Mouse (Mus musculus) CH12.LX (cell line): ENCODE results near the gene Ccdc142. TPM values are rescaled to one million over a fixed set of nuclear protein-coding genes. Genes with fewer than 3 reads are reported as not detected.

ENCODE experiments used
- DNase-seq: peaks from one replicate; pipeline ENCODE4 v3.0.0-alpha.2; 2013; ENCODE audit errors: extremely low read depth
- H3K27ac ChIP-seq: 2 replicates; pipeline ENCODE4 v1.5.1; 2012; ENCODE audit warnings: low read depth, mild to moderate bottlenecking, control low read depth, moderate library complexity; ENCODE audit not compliant: insufficient read depth
- H3K27me3 ChIP-seq: replicated peaks from 2 replicates; pipeline ENCODE3; 2012; ENCODE audit warnings: inconsistent platforms
- H3K36me3 ChIP-seq, 2 experiments: replicated peaks in 1 of 2; 2 replicates each; pipeline versions ENCODE3 to v1.6.1; 2012; ENCODE audit warnings: inconsistent platforms in 1 of 2, low read length in 1 of 2, mild to moderate bottlenecking in 1 of 2, mixed read lengths in 1 of 2, moderate library complexity in 1 of 2; ENCODE audit not compliant: control insufficient read depth in 1 of 2, insufficient read depth in 1 of 2
- H3K4me1 ChIP-seq, 2 experiments: 2 replicates each; pipeline ENCODE4 v1.6.1; 2012; ENCODE audit warnings: inconsistent platforms in 1 of 2, moderate library complexity in 1 of 2; ENCODE audit not compliant: insufficient read depth in 2 of 2, control insufficient read depth in 1 of 2
- H3K4me2 ChIP-seq: 2 replicates; pipeline ENCODE4 v1.6.1; 2012; ENCODE audit warnings: low read depth, mild to moderate bottlenecking, control low read depth; ENCODE audit not compliant: poor library complexity, insufficient read depth, severe bottlenecking
- H3K4me3 ChIP-seq, 3 experiments: fragments of 150-350 bp in 1 of 3; sonication (generic) in 1 of 3; replicated peaks in 1 of 3; 2 replicates each; pipeline versions ENCODE3 to v1.5.1; 2011 to 2012; ENCODE audit warnings: low read depth in 2 of 3, low read length in 2 of 3, mild to moderate bottlenecking in 2 of 3, moderate library complexity in 2 of 3, control low read depth in 1 of 3, improper control_type of control experiment in 1 of 3, inconsistent platforms in 1 of 3, mixed read lengths in 1 of 3; ENCODE audit not compliant: poor library complexity in 1 of 3
- H3K79me2 ChIP-seq: replicated peaks from 2 replicates; pipeline ENCODE4 v1.6.1; 2012; ENCODE audit warnings: mild to moderate bottlenecking, moderate library complexity; ENCODE audit not compliant: control insufficient read depth, poor library complexity, insufficient read depth, severe bottlenecking; ENCODE audit errors: extremely low read depth
- H3K9ac ChIP-seq: 2 replicates; pipeline ENCODE4 v1.6.1; 2012; ENCODE audit warnings: low read depth, mild to moderate bottlenecking, control low read depth, moderate library complexity; ENCODE audit not compliant: insufficient read depth
- H3K9me3 ChIP-seq: replicated peaks from 2 replicates; pipeline ENCODE3; 2012; ENCODE audit warnings: low read length, inconsistent platforms, mixed read lengths
- E2F4 ChIP-seq: IDR thresholded peaks from 2 replicates; pipeline ENCODE4 v1.6.1; 2011; ENCODE audit warnings: low read depth, low read length, improper control_type of control experiment; ENCODE audit not compliant: insufficient replicate concordance
- ELF1 ChIP-seq: IDR thresholded peaks from 2 replicates; pipeline ENCODE4 v1.6.1; 2014; ENCODE audit warnings: low read depth, mild to moderate bottlenecking, inconsistent platforms, low read length, improper control_type of control experiment
- GABPA ChIP-seq: IDR thresholded peaks from 2 replicates; pipeline ENCODE4 v1.6.1; 2012; ENCODE audit warnings: low read depth, low read length, improper control_type of control experiment, inconsistent platforms; ENCODE audit not compliant: insufficient replicate concordance
- HCFC1 ChIP-seq: IDR thresholded peaks from 2 replicates; pipeline ENCODE4 v1.6.1; 2012; ENCODE audit warnings: low read depth, mild to moderate bottlenecking, inconsistent platforms, low read length, improper control_type of control experiment
- JUND ChIP-seq: conservative IDR thresholded peaks from 2 replicates; pipeline ENCODE4 v1.6.1; 2011; ENCODE audit warnings: low read depth, low read length, improper control_type of control experiment
- MAFK ChIP-seq: IDR thresholded peaks from 2 replicates; pipeline ENCODE4 v1.6.1; 2011; ENCODE audit warnings: low read length, improper control_type of control experiment; ENCODE audit not compliant: insufficient replicate concordance
- MAZ ChIP-seq: IDR thresholded peaks from 2 replicates; pipeline ENCODE4 v1.6.1; 2012; ENCODE audit warnings: low read depth, mild to moderate bottlenecking, inconsistent platforms, low read length, improper control_type of control experiment, moderate library complexity
- MYC ChIP-seq: IDR thresholded peaks from 2 replicates; pipeline ENCODE4 v1.6.1; 2011; ENCODE audit warnings: low read depth, mild to moderate bottlenecking, improper control_type of control experiment, low read length
- NRF1 ChIP-seq: IDR thresholded peaks from 2 replicates; pipeline ENCODE4 v1.6.1; 2014; ENCODE audit warnings: low read depth, mild to moderate bottlenecking, inconsistent platforms, low read length, improper control_type of control experiment, moderate library complexity
- RAD21 ChIP-seq: IDR thresholded peaks from 2 replicates; pipeline ENCODE4 v1.6.1; 2011; ENCODE audit warnings: low read depth, mild to moderate bottlenecking, low read length, improper control_type of control experiment, moderate library complexity
- TBP ChIP-seq: conservative IDR thresholded peaks from 2 replicates; pipeline ENCODE4 v1.6.1; 2011; ENCODE audit warnings: low read depth, low read length, improper control_type of control experiment
- UBTF ChIP-seq: IDR thresholded peaks from 2 replicates; pipeline ENCODE4 v1.6.1; 2012; ENCODE audit warnings: low read depth, mild to moderate bottlenecking, inconsistent platforms, low read length, improper control_type of control experiment, moderate library complexity
- USF1 ChIP-seq: IDR thresholded peaks from 2 replicates; pipeline ENCODE4 v1.6.1; 2014; ENCODE audit warnings: low read depth, mild to moderate bottlenecking, inconsistent platforms, low read length, improper control_type of control experiment
- ZKSCAN1 ChIP-seq: IDR thresholded peaks from 2 replicates; pipeline ENCODE4 v1.6.1; 2012; ENCODE audit warnings: low read depth, inconsistent platforms, low read length, improper control_type of control experiment, borderline replicate concordance
- dilution Hi-C: fragments of 300-500 bp; cut with MboI; formaldehyde crosslinking; loops from 2 replicates; pipeline ENCODE4 v1.14.3; 2020; ENCODE audit warnings: low sequenced_read_pairs; ENCODE audit not compliant: extremely low pct_unique_long_range_greater_than_20kb, extremely low pct_ligation_motif_present
- in situ Hi-C: fragments of 300-500 bp; cut with MboI; formaldehyde crosslinking; loops from 3 replicates; pipeline ENCODE4 v1.14.3; 2019; ENCODE audit warnings: low sequenced_read_pairs, low pct_ligation_motif_present, low pct_unique_long_range_greater_than_20kb, mixed read lengths
- polyA plus RNA-seq: library from polyadenylated mRNA; unstranded; fragments of >175 nt; gene quantifications from 2 replicates; pipeline ENCODE4 v1.2.1, GENCODE M21; 2012; ENCODE audit warnings: low read depth; ENCODE audit not compliant: insufficient read length
- total RNA-seq, 2 experiments: library from RNA; depleted of rRNA; stranded (reverse); fragments of 300-350 nt in 1 of 2; fragments of >200 nt in 1 of 2; gene quantifications; 2 replicates each; pipeline ENCODE4 v1.2.3; 2012 to 2014

The Ccdc142 gene
- total and polyA plus RNA-seq, 3 experiments, result 0.38 to 3.1 (median 1.7) TPM

GRCm38 (mm10) chr6:83117165-83117438 lies 15.7 kb downstream of the Ccdc142 start:
- no peaks in the 10 kb centered on the region for H3K9me3 ChIP-seq
- H3K79me2 ChIP-seq, result peaks cover 22% of the 10 kb centered on the region
- dilution Hi-C loops (no loop called here), in situ Hi-C loops (loop anchor here (5.0 kb wide), 1 partner anchor 40 kb away; the partner anchor contains the start of genes 1700003E16Rik and Wdr54)
- no peaks in the 10 kb centered on the region for H3K27me3 ChIP-seq
- no peak overlapping the region for H3K4me3 ChIP-seq
- H3K4me1 ChIP-seq, result peaks cover 30 to 69% of the 10 kb centered on the region in 2 experiments
- H3K9ac ChIP-seq, result no peak overlapping the region; the same call in 1 of the 2 replicates
- TF ChIP-seq MYC (no peak), HCFC1 (no peak), ELF1 (no peak), MAFK (no peak), MAZ (no peak), E2F4 (no peak), UBTF (no peak), ZKSCAN1 (no peak), NRF1 (no peak), JUND (no peak), USF1 (no peak), GABPA (no peak)
- H3K27ac ChIP-seq, result no peak overlapping the region
- peaks cover 15 to 32% of the 10 kb centered on the region in 2 experiments for H3K36me3 ChIP-seq
- no peak for DNase-seq
- H3K4me2 ChIP-seq, result no peak overlapping the region

GRCm38 (mm10) chr6:83117616-83118015 lies 16.2 kb downstream of the Ccdc142 start:
- Histone ChIP-seq H3K9me3 (no peaks in the 10 kb centered on the region), H3K4me3 (no peak overlapping the region), H3K27me3 (no peaks in the 10 kb centered on the region), H3K9ac (no peak overlapping the region), H3K4me1 (peaks cover 30 to 74% of the 10 kb centered on the region in 2 experiments)
- dilution Hi-C loops, result no loop called here
- TF ChIP-seq RAD21, result no peak
- TF ChIP-seq MYC, result no peak
- TF ChIP-seq TBP, result no peak
- TF ChIP-seq, all 38 proteins: peak for 0
- Histone ChIP-seq H3K27ac (no peak overlapping the region), H3K79me2 (peaks cover 22% of the 10 kb centered on the region), H3K4me2 (no peak overlapping the region), H3K36me3 (peaks cover 15 to 30% of the 10 kb centered on the region in 2 experiments)
- in situ Hi-C loops, result loop anchor here (5.0 kb wide), 1 partner anchor 40 kb away; the partner anchor contains the start of genes 1700003E16Rik and Wdr54
- DNase-seq, result no peak
